Mouse (Mus musculus) left cerebral cortex, adult 9 months (tissue): ENCODE data around the gene Rhox4b.
"Not testable (repeated sequence)": the region's sequence is repeated elsewhere in the genome, so short reads cannot be mapped to it uniquely, and the experiment has no call there.

Experiments
- DNase-seq, 2 experiments: peaks; one replicate each; pipeline ENCODE4 v3.0.0; 2022; ENCODE audit warnings: low spot score in 2 of 2

The Rhox4b gene

GRCm38 (mm10) chrX:37432194-37432593 lies at the start of gene Rhox4b:
Gene Rhox4b (plus strand): TSS chrX:37432494.
- not testable (repeated sequence) for DNase-seq

- DNase-seq, result not testable (repeated sequence)
Observed at GRCm38 (mm10) chrX:37390548-37390947, 41.7 kb upstream of the Rhox4b start, which contains the start of gene Rhox4a2. Gene Rhox4a2 (plus strand): TSS chrX:37390848.

GRCm38 (mm10) chrX:37411767-37412166 lies 20.5 kb upstream of the Rhox4b start, which contains the start of gene Rhox2b:
Gene Rhox2b (plus strand): TSS chrX:37412067.
- DNase-seq, result not testable (repeated sequence)

GRCm38 (mm10) chrX:37453380-37453779 lies 21.1 kb downstream of the Rhox4b start, which contains the start of gene Rhox2c:
Gene Rhox2c (plus strand): TSS chrX:37453680.
- DNase-seq, result not testable (repeated sequence)

GRCm38 (mm10) chrX:37458285-37458684 lies 26.0 kb downstream of the Rhox4b start, which contains the start of gene Rhox3c:
Gene Rhox3c (plus strand): TSS chrX:37458585.
- DNase-seq, result not testable (repeated sequence)

GRCm38 (mm10) chrX:37480037-37480436 lies 47.7 kb downstream of the Rhox4b start, which contains the start of gene Rhox4c:
Gene Rhox4c (plus strand): TSS chrX:37480337.
- DNase-seq, result not testable (repeated sequence)
